Mouse (Mus musculus) embryo, embryonic 10 days (tissue): ENCODE data around the gene Gjb4.

Experiments
- DNase-seq: peaks from one replicate; pipeline ENCODE4 v3.0.0-alpha.2; 2015; ENCODE audit warnings: low spot score

Gene Gjb4

DNA sequence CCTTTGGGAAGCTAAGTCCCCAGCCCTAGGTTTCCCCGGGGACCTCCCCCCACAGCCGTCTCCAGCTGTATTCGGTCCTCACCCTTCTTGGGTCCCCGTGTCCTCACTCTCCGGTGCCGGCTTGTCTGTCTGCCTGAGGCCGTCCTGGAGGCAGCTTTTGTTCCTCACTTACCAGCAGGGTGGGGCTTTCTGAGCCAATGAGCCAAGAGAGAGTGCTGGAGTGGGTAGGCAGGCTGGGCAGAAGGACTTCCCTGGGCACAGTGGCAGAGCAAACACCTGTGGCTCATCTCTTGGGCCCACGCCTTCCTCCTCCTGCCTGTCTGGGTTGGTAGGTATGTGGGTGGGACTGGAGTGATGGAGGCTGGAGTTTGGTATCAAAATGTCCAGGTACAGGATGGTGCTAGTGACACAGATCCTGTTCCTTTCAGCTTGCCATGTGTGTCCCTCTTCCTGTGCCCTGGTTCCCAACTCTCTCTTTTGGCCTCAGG is at the start of gene Gjb4:
Gjb4 (minus strand) TSS at position 131 of the 488 bp plus-strand sequence.
- DNase-seq = no peak

DNA sequence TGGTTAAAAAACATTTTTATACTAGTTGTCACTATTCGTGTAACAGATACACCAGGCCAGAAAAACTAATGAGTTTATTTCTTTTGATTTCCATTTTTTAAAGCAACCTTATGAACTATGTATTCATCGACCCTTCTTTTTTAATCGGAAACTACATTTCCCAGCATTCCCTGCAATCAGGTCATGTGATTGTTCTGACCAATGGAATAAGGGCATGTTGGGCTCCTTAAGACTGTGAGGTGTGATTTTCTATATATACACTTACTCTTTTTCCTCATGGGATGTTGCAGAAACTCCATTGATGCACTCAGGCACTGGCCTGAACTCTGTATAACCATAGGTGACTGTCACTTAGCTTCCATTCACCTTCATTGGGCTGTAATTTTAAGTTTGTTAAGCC is 48.7 kb upstream of the Gjb4 start:
- DNase-seq = peak; percentile 57

DNA sequence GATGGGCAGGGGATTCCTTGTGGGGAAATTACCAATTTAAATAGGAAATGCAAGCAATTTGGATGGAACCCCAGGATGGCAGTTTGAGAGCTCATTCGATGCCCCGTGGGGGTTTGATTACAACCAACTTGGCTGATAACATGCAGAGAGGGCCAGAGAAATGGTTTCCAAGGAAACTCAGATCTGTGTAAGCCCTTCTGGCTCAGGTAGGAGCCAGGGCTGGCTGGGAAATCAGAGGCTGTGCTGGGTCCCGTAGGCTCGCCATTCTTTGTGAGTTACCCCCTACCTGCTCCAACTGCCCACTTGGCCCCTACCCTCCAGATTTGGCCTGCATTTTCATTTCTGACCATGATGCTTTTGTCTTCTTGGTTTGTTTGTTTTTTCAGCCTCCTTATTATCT is 48.3 kb upstream of the Gjb4 start:
- no peak for DNase-seq

DNA sequence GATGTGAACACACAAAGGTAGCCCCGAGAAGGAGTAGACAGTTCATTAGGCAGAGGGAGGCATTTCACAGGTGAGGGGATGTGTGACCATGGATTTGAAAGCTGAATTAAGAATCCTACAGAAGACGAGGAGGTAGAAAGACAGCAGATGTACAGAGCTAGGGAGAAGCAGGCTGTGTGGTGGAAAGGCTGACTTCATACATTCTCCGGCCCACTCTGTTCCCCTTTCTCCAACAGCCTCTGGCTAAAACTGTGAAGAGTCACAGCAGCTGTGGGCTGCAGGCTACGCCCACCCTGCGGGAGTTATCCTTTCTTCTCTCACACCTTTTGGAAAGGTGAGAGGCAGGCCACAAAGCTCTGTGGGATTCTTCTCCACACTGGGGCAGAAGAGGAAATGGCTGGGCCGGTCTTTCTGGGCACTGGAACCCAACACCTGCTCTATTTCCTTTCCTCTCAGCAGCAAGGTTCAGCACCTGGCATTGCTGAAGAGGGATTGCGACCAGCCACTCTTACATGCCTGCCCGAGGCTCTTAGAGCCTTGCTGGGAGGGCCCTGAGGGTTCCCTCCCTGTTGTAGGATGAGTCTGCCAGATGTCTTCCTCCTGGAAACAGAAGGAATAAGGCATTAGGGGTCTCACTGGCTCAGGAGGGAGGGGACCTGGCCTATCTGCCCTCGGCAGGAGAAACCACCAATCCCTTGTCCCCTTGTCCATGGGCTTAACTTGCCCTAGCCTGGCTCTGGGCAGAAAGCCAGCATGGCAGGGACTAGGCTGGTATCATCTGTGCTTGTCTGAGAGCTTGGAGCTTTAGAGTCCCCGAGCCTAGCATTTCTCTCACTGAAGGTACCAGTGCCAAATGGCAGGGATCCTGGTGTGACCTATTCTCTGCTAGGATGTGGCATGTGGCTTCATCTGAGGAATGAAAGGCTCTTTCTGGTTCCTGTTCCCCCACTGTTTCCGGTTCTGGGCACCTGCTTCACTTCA is 46.6 kb upstream of the Gjb4 start:
- no peak for DNase-seq

DNA sequence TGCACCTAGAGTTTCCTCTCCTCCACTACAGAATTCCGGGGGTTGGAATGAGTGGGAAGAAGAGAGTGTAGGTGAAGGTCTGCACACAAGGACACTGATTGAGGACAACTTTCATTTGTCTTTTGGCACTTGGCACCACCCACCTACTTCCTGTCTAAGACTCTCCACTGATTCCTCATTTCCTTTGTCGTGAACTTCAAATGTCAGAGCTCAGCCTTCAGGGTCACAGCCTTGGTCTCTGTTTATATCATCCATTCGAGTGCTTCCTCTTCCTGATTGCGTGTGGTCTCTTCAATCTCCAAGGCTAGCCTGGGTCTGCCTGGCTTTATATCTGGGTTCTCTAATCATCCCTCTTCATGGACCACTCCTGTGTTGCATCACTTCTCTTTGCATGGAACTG is 41.7 kb upstream of the Gjb4 start:
- DNase-seq = no peak

DNA sequence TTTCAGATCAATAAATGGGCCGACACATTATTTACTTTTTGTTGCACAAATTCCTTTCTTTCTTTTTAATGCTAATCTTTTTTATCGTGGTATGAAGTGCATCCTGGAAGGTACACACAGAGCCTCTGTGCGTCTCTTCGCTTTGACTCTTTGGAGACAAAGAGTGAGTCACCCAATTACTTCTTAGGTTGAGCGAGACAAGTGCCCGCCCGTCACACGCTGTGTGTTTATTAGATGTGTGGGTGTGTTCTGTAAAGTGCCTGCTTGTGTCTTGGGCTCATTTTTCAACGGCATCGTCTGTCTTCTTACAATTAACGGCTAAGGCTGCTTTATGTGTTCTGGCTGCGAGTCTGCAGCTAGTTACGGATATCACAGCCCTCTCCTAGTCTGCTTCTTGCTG is 35.8 kb upstream of the Gjb4 start:
- DNase-seq = no peak

DNA sequence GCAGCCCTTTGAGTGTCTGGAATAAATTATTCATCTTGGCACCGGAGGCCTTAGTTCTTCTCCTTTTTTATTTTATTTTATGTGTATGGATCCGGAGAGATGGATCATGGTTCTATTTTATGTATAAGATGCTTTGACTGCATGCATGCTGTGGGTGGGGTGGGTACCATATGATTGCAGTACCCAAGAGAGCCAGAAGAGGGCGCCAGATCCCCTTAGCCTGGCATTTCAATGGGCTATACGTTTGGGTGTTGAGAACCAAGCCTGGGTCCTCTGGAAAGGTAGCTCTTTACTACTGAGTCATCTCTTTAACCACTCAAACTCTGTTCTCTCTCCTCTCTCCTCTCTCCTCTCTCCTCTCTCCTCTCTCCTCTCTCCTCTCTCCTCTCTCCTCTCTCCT is 23.5 kb upstream of the Gjb4 start:
- DNase-seq = no peak

DNA sequence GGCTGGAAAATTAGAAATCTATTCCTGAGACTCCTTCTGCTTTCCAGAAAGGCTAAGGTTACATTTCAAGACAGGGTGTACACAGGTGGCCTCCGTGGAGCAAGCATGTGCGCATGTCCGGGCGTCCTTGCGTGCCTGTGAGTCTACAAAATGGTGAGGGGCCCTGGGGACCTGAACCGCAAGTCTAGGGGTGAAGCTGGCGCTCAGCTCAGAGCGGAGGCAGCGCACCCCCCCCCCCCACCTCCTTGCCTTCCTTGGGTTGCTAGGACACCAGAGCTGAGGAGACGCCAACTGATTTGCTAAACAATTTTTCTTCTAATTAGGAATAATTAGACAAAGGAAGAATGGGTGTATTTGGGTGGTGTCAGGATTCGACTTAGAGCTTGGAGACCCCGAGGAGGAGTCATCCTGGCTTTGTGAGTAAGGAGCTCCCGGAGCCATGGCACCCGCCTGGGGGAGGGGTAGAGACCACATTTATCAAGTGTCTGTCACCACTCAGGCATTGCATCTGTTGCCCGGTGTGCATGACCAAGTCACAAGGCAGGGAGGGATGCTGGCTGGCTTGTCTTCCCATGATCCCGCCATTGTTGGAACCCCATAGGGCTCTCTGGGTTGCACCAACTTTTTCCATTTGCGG is 21.8 kb upstream of the Gjb4 start:
- peak; percentile 19 for DNase-seq

DNA sequence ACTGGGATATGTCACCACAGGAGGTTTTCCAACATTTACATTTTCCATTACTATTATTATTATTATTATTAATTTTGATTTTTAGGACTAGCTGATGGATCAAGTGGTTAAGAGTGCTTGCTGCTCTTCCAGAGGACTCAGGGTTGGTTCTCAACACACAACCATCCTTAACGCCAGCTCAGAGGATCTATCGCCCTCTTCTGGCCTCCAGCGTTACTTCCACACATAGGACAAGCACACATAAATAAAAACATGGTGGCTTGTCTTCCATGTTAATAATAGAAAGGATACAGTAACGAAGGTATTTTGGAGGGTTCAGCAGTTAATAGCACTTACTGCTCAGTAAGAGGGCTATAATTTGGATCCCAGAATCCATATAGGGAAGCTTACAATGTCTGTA is 20.8 kb upstream of the Gjb4 start:
- DNase-seq = no peak

DNA sequence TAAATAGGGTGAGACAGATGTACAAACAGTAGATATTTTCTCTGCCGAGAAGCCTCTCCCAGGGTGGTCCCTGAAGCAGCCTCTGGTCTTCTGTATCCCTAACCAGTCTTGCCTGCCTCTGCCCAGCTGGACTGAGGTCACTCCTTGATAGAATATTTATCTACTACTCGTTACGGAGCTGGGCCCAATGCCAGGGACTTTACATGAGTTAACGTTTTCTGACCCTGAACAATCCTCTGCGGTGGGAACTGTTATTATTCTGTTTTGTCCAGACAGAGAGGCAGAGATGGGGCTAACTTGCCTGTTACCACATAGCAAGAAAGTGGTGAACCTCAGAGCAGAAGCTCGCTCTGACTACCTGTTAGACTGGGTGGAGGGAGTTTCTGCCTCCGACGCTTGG is 19.6 kb upstream of the Gjb4 start:
- no peak for DNase-seq

DNA sequence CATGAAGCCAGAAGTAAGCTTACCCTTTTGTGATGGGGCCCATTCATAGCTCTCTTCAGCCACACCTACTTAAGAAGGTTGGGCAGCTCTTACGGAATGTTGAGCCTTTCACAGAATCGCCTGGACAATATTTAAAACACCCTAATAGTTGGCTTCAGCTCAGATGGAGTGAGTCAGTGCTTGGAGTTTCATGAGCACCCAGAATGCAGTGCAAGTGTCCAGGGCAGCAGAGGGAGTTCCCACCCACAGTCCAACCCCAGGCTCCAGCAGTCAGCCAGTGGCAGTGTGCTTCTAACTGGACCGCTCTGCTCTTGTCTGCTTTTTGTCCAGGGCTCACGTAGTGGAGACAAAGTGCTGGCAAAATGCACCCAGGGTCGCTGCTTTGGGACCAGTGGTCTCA is 17.7 kb upstream of the Gjb4 start:
- DNase-seq = no peak

DNA sequence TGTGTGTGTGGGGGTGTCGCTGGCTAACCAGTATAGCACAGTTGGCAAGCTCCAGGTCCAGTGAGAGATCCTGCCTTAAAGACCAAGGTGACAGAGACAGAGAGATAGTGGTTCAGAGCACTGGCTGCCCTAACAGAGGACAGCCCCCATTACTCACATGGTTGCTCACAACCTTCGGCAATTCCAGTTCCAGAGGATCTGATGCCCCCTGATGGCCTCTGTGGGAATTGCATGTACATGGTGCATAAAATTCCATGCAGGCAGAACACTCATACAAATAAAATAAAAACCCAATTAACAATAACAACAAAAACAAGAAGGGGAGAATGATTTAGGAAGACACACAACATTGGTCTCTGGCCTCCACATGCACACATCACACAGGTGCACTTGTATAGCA is 16.6 kb upstream of the Gjb4 start:
- peak; percentile 34 for DNase-seq

DNA sequence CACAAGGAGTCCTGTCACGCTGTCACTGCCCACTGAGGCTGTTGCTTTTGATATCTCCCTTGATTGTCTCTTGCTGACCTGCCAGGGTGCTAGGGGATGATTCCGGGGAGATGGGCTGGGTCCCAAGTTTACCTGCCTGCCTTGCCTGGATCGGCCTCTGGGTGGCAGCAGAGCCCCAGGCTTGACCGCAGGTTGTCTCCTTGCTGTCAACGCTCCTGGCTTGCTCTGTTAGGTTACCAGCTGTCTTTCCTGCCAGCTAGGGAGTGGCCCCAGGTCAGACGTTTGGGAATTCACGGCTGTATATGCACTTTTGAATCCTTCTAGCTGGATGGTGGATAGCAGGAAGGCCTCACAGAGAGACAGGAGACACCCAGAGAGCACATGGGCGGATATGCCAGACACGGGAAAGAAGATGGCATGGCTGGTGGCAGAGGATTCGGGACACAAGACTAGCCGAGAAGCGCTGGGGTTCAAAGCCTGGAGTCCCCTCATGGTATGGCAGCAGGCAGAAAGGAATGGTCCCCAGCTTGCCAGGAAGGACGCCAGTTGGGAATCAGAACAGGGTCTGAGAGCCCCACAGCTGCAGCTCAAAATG is 14.6 kb upstream of the Gjb4 start:
- DNase-seq = peak; percentile 84

DNA sequence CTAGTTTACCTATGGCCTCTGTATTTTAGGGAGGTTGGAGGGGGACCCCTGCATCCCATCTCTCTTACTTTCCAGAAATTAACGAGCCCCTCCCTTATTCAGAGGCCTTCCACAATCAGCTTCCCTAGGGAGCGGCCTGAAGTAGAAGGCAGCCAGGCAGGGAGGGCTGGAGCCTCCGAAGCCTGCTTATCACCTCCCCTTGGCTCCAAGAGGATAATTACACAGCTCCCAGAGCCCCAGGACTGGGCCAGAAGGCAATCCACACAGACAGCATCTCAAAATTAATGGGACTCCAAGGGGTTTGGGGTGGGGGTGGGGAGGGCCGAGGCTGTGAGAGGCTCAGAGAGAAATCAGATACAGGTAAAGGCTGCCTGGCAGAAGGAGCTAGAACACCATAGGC is 12.0 kb upstream of the Gjb4 start:
- no peak for DNase-seq

DNA sequence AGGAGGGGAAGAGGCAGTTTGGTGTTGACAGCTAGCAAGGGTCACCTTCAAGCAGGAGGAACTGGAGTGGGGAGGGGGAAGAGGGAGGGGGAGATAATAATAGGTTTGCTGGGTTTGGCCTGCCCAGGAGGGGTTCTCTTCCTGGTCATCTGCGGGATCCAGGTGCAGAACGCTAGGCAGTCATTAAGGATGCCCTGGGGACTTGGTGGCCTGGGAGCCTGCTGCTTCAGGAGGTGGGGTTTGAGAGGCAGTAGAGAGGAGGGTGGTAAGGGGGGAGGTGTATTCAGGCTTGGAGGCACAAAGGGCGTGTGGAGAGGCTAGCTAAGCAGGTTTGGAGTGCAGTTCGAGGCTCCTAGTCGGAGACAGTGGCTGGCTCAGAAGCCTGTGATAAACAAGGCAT is 11.6 kb upstream of the Gjb4 start:
- peak; percentile 15 for DNase-seq

DNA sequence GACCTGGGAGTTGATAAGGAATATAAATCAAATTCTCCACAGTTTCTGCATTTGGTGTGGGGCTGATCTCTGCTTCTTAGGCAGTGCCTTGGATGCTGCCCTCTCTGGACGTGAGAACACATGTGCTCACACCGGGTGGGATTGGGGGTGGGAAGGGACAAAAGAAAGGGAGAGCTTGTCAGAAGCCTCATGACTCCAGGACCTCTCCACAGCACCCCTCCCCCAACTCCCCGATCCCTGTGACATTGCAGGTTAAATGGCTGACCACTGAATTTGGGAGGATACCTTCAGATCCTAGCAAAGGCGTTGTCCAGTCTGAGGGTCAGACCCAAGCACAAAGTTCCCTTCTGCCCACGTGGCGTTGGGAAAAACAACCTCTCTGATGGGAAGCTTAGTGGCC is 10.6 kb upstream of the Gjb4 start:
- no peak for DNase-seq

DNA sequence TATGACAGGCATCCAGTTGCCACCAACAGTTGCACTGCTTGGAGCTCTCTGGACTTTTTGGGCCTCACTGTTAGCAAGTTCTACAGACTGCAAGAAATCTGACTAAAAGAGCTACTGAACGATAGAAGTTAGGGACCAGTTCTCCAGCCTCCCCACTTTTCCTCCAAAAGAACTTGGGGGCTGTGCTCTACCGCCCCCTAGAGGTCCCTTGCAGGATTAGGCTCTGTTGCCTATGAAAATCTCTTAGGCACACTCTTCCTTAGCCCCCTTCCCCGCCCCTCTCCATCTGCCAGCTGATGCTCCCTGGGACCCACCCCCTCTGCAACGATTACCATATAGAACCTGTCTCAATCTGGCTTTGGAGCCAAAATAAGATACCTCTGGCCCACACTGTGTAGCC is 9.4 kb upstream of the Gjb4 start:
- DNase-seq = no peak

DNA sequence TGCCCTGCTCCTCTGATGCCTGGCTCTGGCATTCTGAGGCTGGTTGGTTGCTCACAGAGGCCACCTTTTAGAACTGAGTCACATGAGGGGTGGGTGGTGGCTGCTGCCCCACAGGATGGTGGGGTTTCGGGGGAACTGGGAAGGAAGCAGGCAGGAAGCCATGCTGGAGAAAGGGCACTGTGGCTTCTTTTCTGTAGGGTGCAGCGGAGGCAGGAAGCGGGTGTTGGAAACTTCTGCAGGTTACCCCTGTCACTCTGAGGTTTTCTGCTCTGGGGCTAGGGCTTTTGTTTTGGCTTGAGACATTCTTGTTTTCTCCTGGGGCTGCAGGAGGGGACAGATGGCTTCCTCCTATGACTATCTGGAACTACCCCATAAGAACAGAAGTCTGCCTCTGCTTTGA is 8.6 kb upstream of the Gjb4 start:
- no peak for DNase-seq

DNA sequence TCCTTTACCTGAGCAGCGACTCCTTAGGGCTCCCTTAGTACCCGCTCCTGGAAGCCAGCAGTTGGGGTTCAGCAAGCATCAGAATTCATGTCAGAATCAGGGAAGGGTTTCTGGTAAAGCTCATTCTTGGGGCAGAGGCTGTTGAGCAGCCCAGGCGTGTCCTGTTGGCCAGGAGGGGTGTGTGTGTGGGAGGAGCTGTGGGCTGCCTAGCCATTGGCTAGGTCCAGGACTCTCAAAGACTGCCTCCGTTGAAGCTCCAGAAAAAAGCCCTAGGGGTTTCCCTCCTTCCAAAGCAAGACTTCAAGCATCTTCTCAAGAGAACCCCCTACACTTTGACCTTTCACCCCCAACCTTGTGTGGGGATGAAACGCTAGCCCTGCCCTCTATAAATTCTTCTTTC is 4.1 kb upstream of the Gjb4 start, which contains the start of gene Gjb5:
Gjb5 (minus strand) TSS at position 164 of the 400 bp plus-strand sequence.
- peak; percentile 57 for DNase-seq

DNA sequence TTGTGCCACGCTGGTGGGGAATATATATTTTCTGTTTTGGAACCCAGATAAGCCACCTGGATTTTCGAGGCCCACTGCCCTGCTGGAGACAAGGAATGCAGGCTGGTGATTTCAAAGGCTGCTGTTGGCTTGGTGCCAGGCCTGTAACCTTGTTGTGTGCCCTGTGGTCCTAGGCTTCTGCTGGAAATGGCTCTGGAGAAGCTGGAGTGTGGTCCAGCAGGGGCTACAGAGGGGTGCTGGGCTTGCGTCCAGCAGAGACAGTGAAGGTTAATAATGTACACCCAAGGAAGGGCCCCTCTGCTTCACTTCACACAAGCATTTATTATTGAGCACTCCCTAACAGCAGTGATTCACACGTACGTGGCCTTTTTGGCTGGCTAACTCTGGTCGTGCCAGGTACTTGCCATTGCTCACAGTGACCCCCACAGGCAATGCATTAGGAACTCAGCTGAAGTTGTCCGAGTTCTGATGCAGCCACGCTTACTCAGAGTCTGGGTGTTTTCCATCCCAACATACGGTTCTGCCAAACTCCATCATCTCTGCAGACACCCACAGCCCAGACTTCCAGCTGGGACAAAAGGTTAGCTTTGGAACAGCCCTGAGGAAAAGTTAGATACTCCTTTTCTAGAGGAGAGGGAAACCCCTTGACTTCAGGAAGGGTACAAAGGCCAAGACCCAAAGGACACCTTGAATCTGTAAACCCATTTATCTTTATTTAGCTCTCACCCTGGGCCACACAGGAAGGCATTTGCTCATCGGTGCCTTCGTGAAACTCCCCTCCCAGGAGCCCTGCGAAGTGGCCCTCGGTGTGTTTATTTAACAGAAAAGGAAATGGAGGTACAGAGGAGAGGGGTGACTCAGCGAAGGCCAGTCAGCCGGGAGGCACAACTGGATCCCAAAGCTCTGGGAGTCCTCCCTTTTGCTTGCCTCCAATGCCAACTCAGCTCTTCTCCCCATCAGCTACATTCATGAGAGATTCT is 915 bp upstream of the Gjb4 start:
- DNase-seq = no peak

DNA sequence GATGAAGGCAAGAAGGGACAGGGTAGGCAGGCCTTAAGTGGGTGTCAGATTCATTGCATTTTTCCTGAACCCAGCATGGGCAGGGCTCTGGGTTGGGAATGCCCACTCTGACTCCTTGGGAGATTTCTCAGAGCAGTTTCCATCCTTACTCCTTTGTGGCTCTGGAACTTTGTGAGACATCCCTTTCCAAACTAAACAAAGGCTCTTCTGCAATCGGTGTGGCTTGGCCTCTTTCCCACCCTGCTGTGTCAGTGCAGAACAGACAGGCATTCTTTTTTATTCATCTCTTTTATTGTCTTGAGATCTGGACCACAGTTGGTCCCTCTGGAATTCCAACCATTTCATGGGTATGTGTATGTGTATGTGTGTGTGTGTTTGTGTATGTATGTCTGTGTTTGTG is 1.3 kb downstream of the Gjb4 start:
- no peak for DNase-seq
